Mouse (Mus musculus) ES-Bruce4 (cell line): ENCODE measurements around the gene Acoxl. TPM values are rescaled to one million over a fixed set of nuclear protein-coding genes. Genes with fewer than 3 reads are reported as not detected.

ENCODE experiments used
- H3K27ac ChIP-seq: 2 replicates; pipeline ENCODE4 v1.5.1; 2012; ENCODE audit warnings: low read length, inconsistent platforms; ENCODE audit not compliant: insufficient read depth
- H3K27me3 ChIP-seq: 2 replicates; pipeline ENCODE4 v1.6.1; 2012; ENCODE audit warnings: mild to moderate bottlenecking, low read length, inconsistent platforms; ENCODE audit not compliant: control insufficient read depth, poor library complexity, insufficient read depth, severe bottlenecking
- H3K36me3 ChIP-seq: 2 replicates; pipeline ENCODE4 v1.6.1; 2012; ENCODE audit warnings: inconsistent platforms, mild to moderate bottlenecking, low read length, moderate library complexity; ENCODE audit not compliant: control insufficient read depth, poor library complexity, insufficient read depth, severe bottlenecking
- H3K4me1 ChIP-seq: one replicate; pipeline ENCODE4 v1.8.1; 2011; ENCODE audit warnings: low read length; ENCODE audit not compliant: control insufficient read depth, insufficient read depth
- H3K4me3 ChIP-seq: 2 replicates; pipeline ENCODE4 v1.5.1; 2011; ENCODE audit warnings: low read depth, mild to moderate bottlenecking, low read length
- H3K9ac ChIP-seq: 2 replicates; pipeline ENCODE4 v1.6.1; 2012; ENCODE audit warnings: low read depth, mild to moderate bottlenecking, inconsistent platforms; ENCODE audit not compliant: poor library complexity, severe bottlenecking
- H3K9me3 ChIP-seq: replicated peaks from 2 replicates; pipeline ENCODE4 v1.6.1; 2012; ENCODE audit warnings: mild to moderate bottlenecking, low read length, inconsistent platforms; ENCODE audit not compliant: control insufficient read depth, poor library complexity, insufficient read depth, severe bottlenecking
- CTCF ChIP-seq: IDR thresholded peaks from one replicate; pipeline ENCODE4 v1.8.1; 2011; ENCODE audit warnings: low read depth, low read length
- EP300 ChIP-seq: IDR thresholded peaks from 2 replicates; pipeline ENCODE4 v1.6.1; 2011; ENCODE audit warnings: low read depth, low read length; ENCODE audit not compliant: insufficient read depth
- POLR2A ChIP-seq: IDR thresholded peaks from one replicate; pipeline ENCODE4 v1.8.1; 2011; ENCODE audit warnings: low read length; ENCODE audit not compliant: insufficient read depth
- polyA plus RNA-seq: library from polyadenylated mRNA; stranded (reverse); fragments of >200 nt; gene quantifications from 2 replicates; pipeline ENCODE4 v1.2.4, GENCODE M21; 2011; ENCODE audit warnings: low read depth; ENCODE audit not compliant: missing spikeins, insufficient read depth, insufficient read length

Gene Acoxl
- polyA plus RNA-seq, 1 experiment = not detected

GRCm38 (mm10) chr2:127889432-127889831 lies 50.8 kb downstream of the Acoxl start:
- Histone ChIP-seq H3K27ac (no peak overlapping the region), H3K9me3 (no peaks in the 10 kb centered on the region), H3K9ac (no peak overlapping the region), H3K4me3 (no peak overlapping the region), H3K27me3 (no peaks in the 10 kb centered on the region), H3K4me1 (no peaks in the 10 kb centered on the region), H3K36me3 (no peaks in the 10 kb centered on the region)
- TF ChIP-seq EP300 = no peak
- TF ChIP-seq POLR2A = no peak
- TF ChIP-seq CTCF = peak; percentile 87

GRCm38 (mm10) chr2:127889979-127890378 lies 51.3 kb downstream of the Acoxl start:
- Histone ChIP-seq H3K4me1 (no peaks in the 10 kb centered on the region), H3K4me3 (no peak overlapping the region), H3K9me3 (no peaks in the 10 kb centered on the region), H3K9ac (no peak overlapping the region), H3K36me3 (no peaks in the 10 kb centered on the region), H3K27ac (no peak overlapping the region), H3K27me3 (no peaks in the 10 kb centered on the region)
- no peak for TF ChIP-seq EP300
- no peak for TF ChIP-seq POLR2A
- TF ChIP-seq CTCF = no peak

- Histone ChIP-seq H3K9ac (no peak overlapping the region), H3K27ac (no peak overlapping the region)
- TF ChIP-seq EP300 (no peak), CTCF (no peak), POLR2A (no peak)
Measured at GRCm38 (mm10) chr2:127890526-127890925, 51.9 kb downstream of the Acoxl start.

GRCm38 (mm10) chr2:127891056-127891455 lies 52.4 kb downstream of the Acoxl start:
- H3K4me3 ChIP-seq = no peak overlapping the region
- H3K9me3 ChIP-seq = no peaks in the 10 kb centered on the region
- no peak overlapping the region for H3K9ac ChIP-seq
- H3K27ac ChIP-seq = no peak overlapping the region
- TF ChIP-seq CTCF (no peak), EP300 (no peak), POLR2A (no peak)
- no peaks in the 10 kb centered on the region for H3K4me1 ChIP-seq
- H3K36me3 ChIP-seq = no peaks in the 10 kb centered on the region
- no peaks in the 10 kb centered on the region for H3K27me3 ChIP-seq

More at GRCm38 (mm10) chr2:127890526-127890925, 51.9 kb downstream of the Acoxl start:
- Histone ChIP-seq H3K4me1 (no peaks in the 10 kb centered on the region), H3K36me3 (no peaks in the 10 kb centered on the region), H3K4me3 (no peak overlapping the region), H3K27me3 (no peaks in the 10 kb centered on the region), H3K9me3 (no peaks in the 10 kb centered on the region)

- H3K27ac ChIP-seq = no peak overlapping the region
- H3K4me1 ChIP-seq = no peaks in the 10 kb centered on the region
- H3K36me3 ChIP-seq = no peaks in the 10 kb centered on the region
- H3K9me3 ChIP-seq = no peaks in the 10 kb centered on the region
- H3K9ac ChIP-seq = no peak overlapping the region
- H3K4me3 ChIP-seq = no peak overlapping the region
- H3K27me3 ChIP-seq = no peaks in the 10 kb centered on the region
- no peak for TF ChIP-seq POLR2A
- no peak for TF ChIP-seq EP300
- no peak for TF ChIP-seq CTCF
Measured at GRCm38 (mm10) chr2:127894890-127895289, 56.2 kb downstream of the Acoxl start.

- no peak for TF ChIP-seq CTCF
- TF ChIP-seq POLR2A = no peak
- TF ChIP-seq EP300 = no peak
- Histone ChIP-seq H3K27ac (no peak overlapping the region), H3K36me3 (no peaks in the 10 kb centered on the region), H3K9ac (no peak overlapping the region), H3K9me3 (no peaks in the 10 kb centered on the region), H3K4me1 (no peaks in the 10 kb centered on the region), H3K4me3 (no peak overlapping the region), H3K27me3 (no peaks in the 10 kb centered on the region)
Measured at GRCm38 (mm10) chr2:127897718-127898117, 59.0 kb downstream of the Acoxl start.
